Mouse (Mus musculus): ENCODE measurements at regions not wholly inside any gene's neighbourhood (a gene's known extent, or its start where the extent isn't known, plus 50 kb on each side); places are given as distances from the start of the nearest gene placed in this dataset.

- DNase-seq (ENCODE audit: low spot score) = no peak
These were observed 95.5 kb upstream of the Mvb12b start for GRCm38 (mm10) chr2:33983112-33983748.

- DNase-seq (ENCODE audit: low spot score) = no peak
These were observed 94.2 kb upstream of the Mvb12b start for GRCm38 (mm10) chr2:33981936-33982335.

- DNase-seq (ENCODE audit: low spot score) = peak; percentile 7
These were observed 93.6 kb upstream of the Mvb12b start for GRCm38 (mm10) chr2:33981321-33981720.

GRCm38 (mm10) chr2:33980884-33981283 lies 93.1 kb upstream of the Mvb12b start:
- no peak for DNase-seq (ENCODE audit: low spot score)

- no peak for DNase-seq (ENCODE audit: low spot score)
These were observed 91.5 kb upstream of the Mvb12b start for GRCm38 (mm10) chr2:33979276-33979675.

GRCm38 (mm10) chr2:33978550-33978949 lies 90.8 kb upstream of the Mvb12b start:
- DNase-seq (ENCODE audit: low spot score) = no peak

- no peak for DNase-seq (ENCODE audit: low spot score)
These were observed 90.0 kb upstream of the Mvb12b start for GRCm38 (mm10) chr2:33977576-33978352.

GRCm38 (mm10) chr2:33977151-33977550 lies 89.4 kb upstream of the Mvb12b start:
- DNase-seq (ENCODE audit: low spot score) = no peak

- DNase-seq (ENCODE audit: low spot score) = no peak
These were observed 88.4 kb upstream of the Mvb12b start for GRCm38 (mm10) chr2:33976183-33976582.

- no peak for DNase-seq (ENCODE audit: low spot score)
These were observed 87.8 kb upstream of the Mvb12b start for GRCm38 (mm10) chr2:33975423-33976127.

- DNase-seq (ENCODE audit: low spot score) = no peak
These were observed 87.1 kb upstream of the Mvb12b start for GRCm38 (mm10) chr2:33974737-33975422.

- no peak for DNase-seq (ENCODE audit: low spot score)
These were observed 86.3 kb upstream of the Mvb12b start for GRCm38 (mm10) chr2:33974031-33974430.

GRCm38 (mm10) chr2:33973213-33973834 lies 85.6 kb upstream of the Mvb12b start:
- peak; percentile 89 for DNase-seq (ENCODE audit: low spot score)

GRCm38 (mm10) chr2:33966984-33967421 lies 79.3 kb upstream of the Mvb12b start:
- no peak for DNase-seq (ENCODE audit: low spot score)

GRCm38 (mm10) chr2:33966389-33966983 lies 78.7 kb upstream of the Mvb12b start:
- DNase-seq (ENCODE audit: low spot score) = no peak

- no peak for DNase-seq (ENCODE audit: low spot score)
These were observed 76.3 kb upstream of the Mvb12b start for GRCm38 (mm10) chr2:33964096-33964495.

GRCm38 (mm10) chr2:33962355-33963037 lies 74.8 kb upstream of the Mvb12b start:
- no peak for DNase-seq (ENCODE audit: low spot score)

- DNase-seq (ENCODE audit: low spot score) = no peak
These were observed 73.8 kb upstream of the Mvb12b start for GRCm38 (mm10) chr2:33961566-33961965.

- DNase-seq (ENCODE audit: low spot score) = peak; percentile 66
These were observed 70.0 kb upstream of the Mvb12b start for GRCm38 (mm10) chr2:33957754-33958153.

- peak; percentile 77 for DNase-seq (ENCODE audit: low spot score)
These were observed 56.6 kb upstream of the Mvb12b start for GRCm38 (mm10) chr2:33944301-33944700.

Measured in thymus, postnatal 0 days (tissue).